Mouse (Mus musculus) G1E (cell line): ENCODE measurements around the gene Ehbp1. TPM values are rescaled to one million over a fixed set of nuclear protein-coding genes. Genes with fewer than 3 reads are reported as not detected.

Experiments used
- ATAC-seq: 2 replicates; pipeline ENCODE4 v1.8.0; 2016; ENCODE audit warnings: mild to moderate bottlenecking; ENCODE audit not compliant: insufficient number of reproducible peaks, poor library complexity, low FRiP score, severe bottlenecking; ENCODE audit errors: extremely low read depth
- DNase-seq: peaks from one replicate; pipeline ENCODE4 v3.0.0; 2012; ENCODE audit warnings: low spot score
- H3K27me3 ChIP-seq: 2 replicates; pipeline ENCODE4 v1.6.1; 2012; ENCODE audit warnings: mild to moderate bottlenecking, low read length, inconsistent platforms; ENCODE audit not compliant: insufficient read depth
- H3K36me3 ChIP-seq: replicated peaks from 2 replicates; pipeline ENCODE3; 2012; ENCODE audit warnings: mild to moderate bottlenecking, inconsistent platforms
- H3K4me1 ChIP-seq: 2 replicates; pipeline ENCODE4 v1.6.1; 2012; ENCODE audit warnings: low read depth, low read length, inconsistent platforms, mixed read lengths; ENCODE audit not compliant: insufficient read depth
- H3K4me3 ChIP-seq: 2 replicates; pipeline ENCODE4 v1.5.1; 2012; ENCODE audit warnings: low read depth, mild to moderate bottlenecking, inconsistent platforms, low read length, moderate library complexity, mixed read lengths
- H3K9me3 ChIP-seq: replicated peaks from 2 replicates; pipeline ENCODE4 v1.6.1; 2012; ENCODE audit warnings: inconsistent platforms
- CTCF ChIP-seq: IDR thresholded peaks from 2 replicates; pipeline ENCODE4 v1.5.1; 2012; ENCODE audit warnings: low read depth, low read length, inconsistent platforms, mixed read lengths
- GATA1 ChIP-seq: IDR thresholded peaks from 2 replicates; pipeline ENCODE4 v1.6.1; 2012; ENCODE audit warnings: borderline replicate concordance, low read length, inconsistent platforms, mixed read lengths
- GATA2 ChIP-seq: IDR thresholded peaks from 2 replicates; pipeline ENCODE4 v1.6.1; 2012; ENCODE audit warnings: low read depth, low read length, inconsistent platforms, borderline replicate concordance
- POLR2AphosphoS5 ChIP-seq: IDR thresholded peaks from 2 replicates; pipeline ENCODE4 v1.6.1; 2012; ENCODE audit warnings: low read depth, low read length, inconsistent platforms; ENCODE audit not compliant: insufficient replicate concordance
- TAL1 ChIP-seq: conservative IDR thresholded peaks from 2 replicates; pipeline ENCODE4 v1.6.1; 2012; ENCODE audit warnings: low read depth, low read length, inconsistent platforms, mixed read lengths
- polyA plus RNA-seq: library from polyadenylated mRNA; stranded (reverse); fragments of >175 nt; gene quantifications from 2 replicates; pipeline ENCODE4 v1.2.3, GENCODE M21; 2012
- total RNA-seq, 2 experiments: library from RNA; stranded (forward) in 1 of 2; stranded (reverse) in 1 of 2; fragments of 200-1000 nt in 1 of 2; fragments of >200 nt in 1 of 2; fragmentation: Nextera tagmentation in 1 of 2; gene quantifications; 2 replicates each; pipeline ENCODE4 v1.2.3; 2014 to 2017

Gene Ehbp1
- total and polyA plus RNA-seq, 3 experiments, result 0.30 to 13.5 (median 3.8) TPM

- DNase-seq (no peak), ATAC-seq (no peak)
- no peaks in the 10 kb centered on the region for H3K27me3 ChIP-seq
- H3K4me1 ChIP-seq, result no peaks in the 10 kb centered on the region
- TF ChIP-seq CTCF, result no peak
- TF ChIP-seq POLR2AphosphoS5, result no peak
- no peak for TF ChIP-seq GATA2
- TF ChIP-seq GATA1, result no peak
- no peak for TF ChIP-seq TAL1
- no peaks in the 10 kb centered on the region for H3K9me3 ChIP-seq
- no peak overlapping the region for H3K4me3 ChIP-seq
- no peaks in the 10 kb centered on the region for H3K36me3 ChIP-seq
Measured at GRCm38 (mm10) chr11:22206191-22206590, 135.9 kb downstream of the Ehbp1 start.

- no peak for TF ChIP-seq GATA1
- no peak for TF ChIP-seq TAL1
- no peak for TF ChIP-seq GATA2
- TF ChIP-seq POLR2AphosphoS5, result no peak
- TF ChIP-seq CTCF, result no peak
- no peaks in the 10 kb centered on the region for H3K36me3 ChIP-seq
- no peaks in the 10 kb centered on the region for H3K4me1 ChIP-seq
- no peak for DNase-seq
- no peak overlapping the region for H3K4me3 ChIP-seq
- ATAC-seq, result no peak
- no peaks in the 10 kb centered on the region for H3K27me3 ChIP-seq
- H3K9me3 ChIP-seq, result no peaks in the 10 kb centered on the region
Measured at GRCm38 (mm10) chr11:22203413-22203812, 138.7 kb downstream of the Ehbp1 start.

GRCm38 (mm10) chr11:22201125-22201524 is 141.0 kb downstream of the Ehbp1 start:
- H3K9me3 ChIP-seq, result no peaks in the 10 kb centered on the region
- H3K27me3 ChIP-seq, result no peaks in the 10 kb centered on the region
- no peaks in the 10 kb centered on the region for H3K4me1 ChIP-seq
- H3K36me3 ChIP-seq, result no peaks in the 10 kb centered on the region
- DNase-seq (no peak), ATAC-seq (no peak)
- H3K4me3 ChIP-seq, result no peak overlapping the region
- TF ChIP-seq POLR2AphosphoS5, result no peak
- TF ChIP-seq GATA1, result no peak
- no peak for TF ChIP-seq TAL1
- no peak for TF ChIP-seq CTCF

- no peak for TF ChIP-seq CTCF
- TF ChIP-seq GATA2, result no peak
- no peak for TF ChIP-seq GATA1
- no peak for TF ChIP-seq POLR2AphosphoS5
- TF ChIP-seq TAL1, result no peak
- H3K4me3 ChIP-seq, result no peak overlapping the region
- H3K27me3 ChIP-seq, result no peaks in the 10 kb centered on the region
- H3K36me3 ChIP-seq, result no peaks in the 10 kb centered on the region
- ATAC-seq, result no peak
- no peak for DNase-seq
- no peaks in the 10 kb centered on the region for H3K4me1 ChIP-seq
- no peaks in the 10 kb centered on the region for H3K9me3 ChIP-seq
Measured at GRCm38 (mm10) chr11:22199881-22200280, 142.2 kb downstream of the Ehbp1 start.

- Histone ChIP-seq H3K36me3 (no peaks in the 10 kb centered on the region), H3K4me1 (no peaks in the 10 kb centered on the region), H3K9me3 (no peaks in the 10 kb centered on the region), H3K4me3 (no peak overlapping the region), H3K27me3 (no peaks in the 10 kb centered on the region)
- TF ChIP-seq POLR2AphosphoS5 (no peak), GATA2 (no peak), TAL1 (no peak), CTCF (no peak), GATA1 (no peak)
- no peak for DNase-seq
- no peak for ATAC-seq
Measured at GRCm38 (mm10) chr11:22198406-22198805, 143.7 kb downstream of the Ehbp1 start.

GRCm38 (mm10) chr11:22197935-22198334 is 144.2 kb downstream of the Ehbp1 start:
- Histone ChIP-seq H3K4me1 (no peaks in the 10 kb centered on the region), H3K4me3 (no peak overlapping the region), H3K9me3 (no peaks in the 10 kb centered on the region), H3K27me3 (no peaks in the 10 kb centered on the region), H3K36me3 (no peaks in the 10 kb centered on the region)
- TF ChIP-seq POLR2AphosphoS5, result no peak
- TF ChIP-seq CTCF, result no peak
- TF ChIP-seq GATA1, result no peak
- TF ChIP-seq GATA2, result no peak
- no peak for TF ChIP-seq TAL1
- no peak for ATAC-seq
- no peak for DNase-seq

GRCm38 (mm10) chr11:22196776-22197175 is 145.3 kb downstream of the Ehbp1 start:
- H3K9me3 ChIP-seq, result no peaks in the 10 kb centered on the region
- no peak for TF ChIP-seq POLR2AphosphoS5
- no peak for TF ChIP-seq GATA1
- TF ChIP-seq GATA2, result no peak
- TF ChIP-seq TAL1, result no peak
- DNase-seq, result no peak
- no peak overlapping the region for H3K4me3 ChIP-seq
- no peaks in the 10 kb centered on the region for H3K27me3 ChIP-seq
- no peaks in the 10 kb centered on the region for H3K4me1 ChIP-seq
- no peak for ATAC-seq
- no peaks in the 10 kb centered on the region for H3K36me3 ChIP-seq
